Mouse (Mus musculus) ES-E14 (cell line): ENCODE data around the gene Gm20458.

Experiments
- CHD2 ChIP-seq: IDR thresholded peaks from 2 replicates; pipeline ENCODE4 v1.6.1; 2014; ENCODE audit warnings: mild to moderate bottlenecking, low read depth, low read length, inconsistent platforms
- ZC3H11A ChIP-seq: IDR thresholded peaks from 2 replicates; pipeline ENCODE4 v1.6.1; 2012; ENCODE audit warnings: low read depth, mild to moderate bottlenecking, inconsistent platforms, low read length, borderline replicate concordance
- ZNF384 ChIP-seq: IDR thresholded peaks from 2 replicates; pipeline ENCODE4 v1.6.1; 2012; ENCODE audit warnings: low read depth, low read length, inconsistent platforms

- TF ChIP-seq CHD2 (no peak), ZNF384 (no peak), ZC3H11A (no peak)
These were observed 26.1 kb upstream of the Gm20458 start for GRCm38 (mm10) chr2:164434681-164435080.
